Mouse (Mus musculus) heart, postnatal 0 days (tissue): ENCODE data around the gene Dpp10.

Source experiments
- CTCF ChIP-seq: IDR thresholded peaks from 2 replicates; pipeline ENCODE4 v1.5.1; 2016; ENCODE audit warnings: antibody characterized with exemption, control low read depth, low read depth
- EP300 ChIP-seq: IDR thresholded peaks from 2 replicates; pipeline ENCODE4 v1.6.1; 2016; ENCODE audit warnings: antibody characterized with exemption, low read depth

DNA sequence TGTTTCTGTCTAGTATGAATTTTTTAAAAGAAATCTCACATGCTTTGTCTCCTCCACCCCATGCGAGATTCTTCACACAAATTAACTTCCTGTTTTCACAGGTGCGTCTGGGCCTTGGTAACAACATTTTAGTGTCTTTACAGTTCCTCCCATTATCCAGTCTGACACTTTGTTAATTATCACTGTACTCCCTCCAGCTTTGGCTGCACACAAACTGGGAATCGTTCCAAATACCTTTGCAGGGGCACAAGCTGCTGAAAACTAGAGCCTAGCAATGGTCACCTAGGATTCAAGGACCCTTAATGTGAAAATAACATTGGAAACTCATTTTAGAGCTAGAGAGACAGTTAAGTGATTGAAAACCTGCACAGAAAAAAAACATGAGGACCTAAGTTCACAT, 388.8 kb downstream of the Dpp10 start:
- TF ChIP-seq CTCF: no peak
- no peak for TF ChIP-seq EP300
